Mouse (Mus musculus) gastrocnemius, adult 8-10 months (tissue): ENCODE data around the gene Rexo1. TPM values are rescaled to one million over a fixed set of nuclear protein-coding genes. Genes with fewer than 3 reads are reported as not detected.
"Not testable (repeated sequence)": the region's sequence is repeated elsewhere in the genome, so short reads cannot be mapped to it uniquely, and the experiment has no call there.

Experiments
- DNase-seq, 2 experiments: peaks; one replicate each; pipeline ENCODE4 v3.0.0; 2022; ENCODE audit warnings: low spot score in 2 of 2
- total RNA-seq, 4 experiments: library from RNA; stranded (reverse); gene quantifications; 2 replicates each; pipeline ENCODE4 v1.2.4; 2022

Gene Rexo1
- total RNA-seq = 10 to 100 TPM in 2 of 4 experiments, 1 to 10 TPM in 2; 8.5 to 11.1 (median 10.1) TPM

DNA sequence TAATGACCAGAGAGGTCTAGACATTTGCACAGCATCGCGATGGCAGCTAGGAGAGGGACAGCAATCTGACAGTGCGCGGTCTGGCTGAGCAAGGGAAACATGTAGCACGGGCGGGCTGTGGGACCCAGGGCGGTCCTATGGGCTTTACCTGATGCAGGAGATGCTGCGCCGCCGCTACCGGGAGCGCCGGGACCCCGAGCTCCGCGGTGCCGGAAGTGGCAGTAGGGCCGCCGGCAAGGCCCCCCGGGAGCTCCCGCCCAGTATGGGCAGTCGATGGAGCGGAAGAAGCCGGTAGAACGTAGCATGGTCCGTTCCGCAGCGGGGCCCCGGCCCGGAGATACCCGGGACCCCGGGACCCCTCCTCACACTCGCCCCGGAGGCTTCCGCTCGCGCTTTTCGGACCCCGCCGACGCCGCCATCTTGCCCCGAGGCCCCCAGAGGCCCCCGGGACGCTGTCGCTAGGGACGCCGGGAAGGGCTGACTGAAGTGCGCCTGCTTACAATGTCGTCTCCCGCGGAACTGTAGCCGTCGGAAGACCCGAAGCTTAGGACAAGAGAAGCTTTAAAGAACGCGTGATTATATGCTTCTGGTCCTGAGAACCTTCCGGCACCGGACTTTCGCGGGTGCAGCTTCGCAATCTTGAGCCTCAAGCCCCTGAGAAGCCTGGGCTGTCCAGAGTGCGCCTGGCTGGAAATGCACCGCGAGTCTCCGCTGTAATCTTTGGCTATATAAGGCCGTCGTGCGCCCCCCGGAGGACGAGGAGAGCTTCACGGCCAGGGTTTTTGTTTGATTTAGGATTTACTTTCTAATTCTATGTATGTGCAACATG is at the start of gene Rexo1:
Rexo1 (minus strand) TSS at position 445 of the 829 bp plus-strand sequence.
- DNase-seq = peak; percentile 89 to 90

DNA sequence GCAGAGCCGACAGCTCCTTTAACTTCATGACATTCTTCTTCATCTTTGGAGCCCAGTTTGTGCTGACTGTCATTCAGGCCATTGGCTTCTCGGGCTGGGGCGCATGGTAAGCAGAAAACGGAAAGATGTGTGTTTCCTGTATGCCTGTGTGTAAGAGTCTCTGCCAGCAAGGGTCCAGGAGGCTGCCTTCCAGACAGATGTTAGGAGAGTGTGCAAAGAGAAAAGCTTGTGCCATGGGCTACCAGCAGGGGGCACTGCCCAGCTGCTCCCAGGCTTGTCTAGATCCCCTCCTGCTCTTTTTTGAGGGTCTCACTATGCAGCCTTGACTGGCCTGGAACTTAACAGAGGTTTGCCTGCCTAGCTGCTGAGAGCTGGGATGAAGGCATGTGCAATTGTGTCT is 49.7 kb upstream of the Rexo1 start:
- DNase-seq = no peak

DNA sequence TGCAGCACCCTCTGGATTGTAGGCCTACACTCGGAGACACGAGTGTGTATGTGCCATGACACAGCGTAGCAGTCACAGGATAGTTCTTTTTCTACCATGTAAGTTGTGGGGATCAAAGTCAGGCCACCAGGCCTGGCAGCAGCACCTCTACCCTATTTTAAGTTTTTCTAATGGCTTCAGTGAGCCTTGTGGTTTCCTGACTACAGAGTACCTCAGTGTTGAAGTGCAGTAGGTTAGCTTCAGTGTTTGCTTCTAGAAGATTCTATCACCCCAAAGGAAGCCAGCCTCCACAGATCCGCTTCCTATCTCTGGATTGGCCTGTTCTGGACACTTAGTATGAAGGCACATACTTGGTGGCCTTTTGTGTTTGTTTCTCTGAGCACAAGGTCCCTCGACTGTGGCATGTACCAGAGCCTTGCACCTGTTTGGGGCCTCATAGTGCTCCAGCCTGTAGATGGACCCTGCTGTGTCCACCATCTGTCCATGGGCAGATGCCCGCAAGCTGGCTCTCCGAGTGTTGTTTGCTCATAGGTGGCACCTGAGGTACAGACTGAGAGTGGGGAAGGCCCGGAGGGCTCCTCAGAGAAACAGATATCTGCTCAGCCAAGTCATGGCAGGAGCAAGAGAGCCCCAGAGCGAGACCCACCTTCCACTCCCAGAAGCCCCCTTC is 48.9 kb upstream of the Rexo1 start:
- no peak for DNase-seq

DNA sequence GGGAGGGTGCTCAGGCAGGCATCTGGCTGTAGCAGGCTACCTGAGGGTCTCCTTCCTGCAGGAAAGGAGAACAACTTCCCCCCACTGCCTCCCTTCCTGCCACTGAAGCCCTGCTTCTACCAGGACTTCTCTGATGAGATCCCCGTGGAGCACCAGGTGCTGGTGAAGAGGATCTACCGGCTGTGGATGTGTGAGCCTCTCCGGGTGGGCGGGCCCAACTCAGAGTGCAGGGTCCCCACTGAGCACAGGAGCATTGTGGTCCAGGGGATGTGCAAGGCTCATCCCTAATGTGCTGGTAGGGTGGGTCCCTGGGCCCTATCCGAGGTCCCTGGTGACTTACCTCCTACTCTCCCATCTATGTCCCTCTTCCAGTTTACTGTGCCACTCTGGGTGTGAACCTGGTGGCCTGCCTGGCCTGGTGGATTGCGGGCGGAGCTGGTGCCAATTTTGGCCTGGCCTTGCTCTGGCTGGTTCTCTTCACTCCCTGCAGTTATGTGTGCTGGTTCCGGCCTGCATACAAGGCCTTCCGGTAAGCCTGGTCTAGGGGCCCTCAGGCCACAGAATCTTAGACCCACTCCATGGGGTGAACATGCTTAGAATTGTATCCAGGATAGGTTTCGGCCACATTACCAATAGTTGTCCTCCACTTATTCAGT is 48.0 kb upstream of the Rexo1 start:
- DNase-seq = no peak

DNA sequence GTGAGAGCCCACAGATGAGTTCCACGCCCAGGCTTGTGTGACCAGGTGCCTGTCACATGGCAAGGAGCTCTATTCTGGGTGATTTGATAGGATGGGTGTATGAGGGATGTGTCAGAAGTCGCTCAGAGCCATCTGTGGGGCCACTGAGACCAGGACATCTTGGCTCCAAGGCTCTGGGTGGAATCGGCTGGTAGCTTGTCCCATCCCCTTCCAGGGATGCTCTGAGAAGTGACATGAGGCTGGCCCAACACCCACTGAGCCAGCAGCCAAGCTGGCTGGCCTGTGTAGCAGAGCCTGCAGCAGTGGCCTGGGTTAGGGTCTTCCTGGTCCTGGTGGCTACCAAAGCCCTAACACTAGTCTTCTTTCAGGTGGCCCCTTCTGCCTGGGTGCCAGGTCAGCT is 47.1 kb upstream of the Rexo1 start:
- DNase-seq = no peak

DNA sequence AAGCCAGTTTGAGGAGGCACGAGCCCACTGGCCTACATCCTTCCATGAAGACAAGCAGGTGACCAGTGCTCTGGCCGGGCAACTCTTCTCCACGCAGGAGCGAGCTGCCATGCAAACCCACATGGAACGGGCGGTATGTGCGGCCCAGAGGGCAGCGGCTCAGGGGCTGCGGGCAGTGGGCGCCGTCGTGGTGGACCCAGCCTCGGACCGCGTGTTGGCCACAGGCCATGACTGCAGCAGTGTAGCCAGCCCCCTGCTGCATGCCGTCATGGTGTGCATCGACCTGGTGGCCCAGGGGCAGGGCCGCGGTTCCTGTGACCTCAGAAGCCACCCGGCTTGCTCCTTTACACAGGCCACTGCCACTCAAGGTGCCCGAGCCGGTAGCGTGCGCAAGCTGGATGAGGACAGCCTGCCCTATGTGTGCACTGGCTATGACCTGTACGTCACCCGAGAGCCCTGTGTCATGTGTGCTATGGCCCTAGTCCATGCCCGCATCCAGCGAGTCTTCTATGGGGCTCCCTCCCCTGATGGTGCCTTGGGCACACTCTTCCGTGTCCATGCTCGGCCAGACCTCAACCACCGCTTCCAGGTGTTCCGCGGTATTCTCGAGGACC is 45.5 kb upstream of the Rexo1 start:
- DNase-seq = no peak

DNA sequence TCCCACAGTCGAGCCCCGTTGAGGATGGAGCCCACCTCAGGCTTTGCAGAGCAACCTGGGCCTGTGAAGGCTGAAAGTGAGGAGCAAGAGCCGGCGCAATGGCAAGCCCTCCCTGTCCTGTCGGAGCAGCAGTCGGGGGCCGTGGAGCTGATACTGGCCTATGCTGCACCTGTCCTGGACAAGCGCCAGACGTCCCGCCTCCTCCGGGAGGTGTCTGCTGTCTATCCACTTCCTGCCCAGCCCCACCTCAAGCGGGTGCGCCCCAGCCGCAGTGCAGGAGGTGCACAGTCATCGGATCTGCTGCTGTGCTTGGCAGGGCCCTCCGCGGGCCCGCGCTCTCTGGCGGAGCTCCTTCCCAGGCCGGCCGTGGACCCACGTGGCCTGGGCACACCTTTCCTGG is 44.9 kb upstream of the Rexo1 start:
- no peak for DNase-seq

DNA sequence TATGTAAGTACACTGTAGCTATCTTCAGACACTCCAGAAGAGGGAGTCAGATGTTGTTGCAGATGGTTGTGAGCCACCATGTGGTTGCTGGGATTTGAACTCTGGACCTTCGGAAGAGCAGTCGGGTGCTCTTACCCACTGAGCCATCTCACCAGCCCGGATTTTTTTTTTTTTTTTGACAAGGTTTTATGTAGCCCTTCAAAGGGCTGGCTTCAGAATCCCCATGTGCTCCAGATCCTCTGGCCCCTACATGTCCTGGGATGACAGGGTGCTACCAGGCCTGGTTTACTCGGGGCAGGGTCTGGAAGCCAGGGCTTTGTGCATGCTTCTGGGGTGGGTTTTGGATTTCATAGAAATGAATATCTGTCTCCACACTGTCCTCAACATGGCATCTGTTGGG is 44.4 kb upstream of the Rexo1 start, which contains the start of gene Gm49322:
Gm49322 (plus strand) TSS at position 301 of the 400 bp plus-strand sequence.
- DNase-seq = not testable (repeated sequence)

DNA sequence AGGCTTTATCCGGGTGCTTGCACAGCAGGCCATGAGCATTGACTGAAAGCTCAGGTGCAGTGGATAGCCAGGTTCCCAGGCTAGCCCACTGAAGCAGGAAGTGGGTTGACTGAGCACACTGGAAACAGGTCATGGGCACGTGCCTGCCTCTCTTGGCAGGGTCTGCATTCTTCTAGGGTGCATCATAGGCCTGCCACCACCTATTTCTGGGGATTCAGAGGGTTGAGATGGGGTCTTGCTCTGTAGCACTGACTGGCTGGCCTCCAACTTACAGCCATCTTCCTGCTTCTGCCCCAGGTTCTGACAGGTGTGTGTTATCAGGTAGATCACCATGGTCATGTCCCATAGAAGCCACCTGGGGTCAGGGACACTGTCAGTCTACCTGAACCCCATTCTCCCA is 43.6 kb upstream of the Rexo1 start:
- no peak for DNase-seq

DNA sequence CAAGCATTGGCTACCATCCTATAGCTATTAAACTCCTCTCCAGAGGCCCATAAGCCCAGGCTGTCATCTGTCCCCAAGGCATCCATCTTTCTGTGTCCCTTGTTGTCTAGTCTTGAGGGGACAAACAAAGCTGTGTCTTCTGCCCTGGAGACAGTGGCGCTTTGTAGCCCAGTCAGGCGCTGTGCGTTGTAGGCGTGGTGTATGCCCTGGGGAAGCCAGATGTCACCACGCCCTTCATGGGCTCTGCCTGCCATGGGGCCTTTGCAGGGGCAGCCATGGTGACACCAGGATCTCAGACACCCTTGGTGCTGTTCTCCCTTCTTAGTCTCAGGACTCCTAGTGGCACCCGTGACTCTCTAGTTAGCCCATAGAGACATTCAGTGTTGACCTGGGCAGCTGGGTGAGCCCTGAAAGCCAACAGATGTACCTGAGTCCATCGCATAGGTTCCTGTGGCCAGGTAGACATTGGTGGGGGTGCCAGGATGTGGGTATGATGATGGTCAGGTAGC is 42.7 kb upstream of the Rexo1 start:
- DNase-seq = no peak

DNA sequence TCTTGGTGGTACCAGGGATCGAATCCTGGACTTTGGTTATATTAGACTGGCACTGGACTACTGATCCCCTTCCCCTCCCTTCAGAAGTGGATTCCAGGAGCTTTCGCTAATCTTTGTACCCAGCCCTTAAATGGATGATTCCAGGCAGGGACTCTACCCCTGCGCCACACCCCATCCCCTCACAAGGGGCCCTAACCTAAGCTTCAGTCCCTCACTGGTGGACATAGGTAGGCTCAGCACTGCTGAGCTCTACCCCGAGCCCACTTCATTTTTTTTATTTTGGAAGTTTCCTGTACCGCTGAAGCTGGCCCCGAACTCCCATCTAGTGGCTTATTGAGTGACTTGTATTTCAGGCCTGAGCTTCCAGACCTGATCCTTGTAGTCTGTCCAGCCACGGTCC is 42.0 kb upstream of the Rexo1 start:
- DNase-seq = no peak

DNA sequence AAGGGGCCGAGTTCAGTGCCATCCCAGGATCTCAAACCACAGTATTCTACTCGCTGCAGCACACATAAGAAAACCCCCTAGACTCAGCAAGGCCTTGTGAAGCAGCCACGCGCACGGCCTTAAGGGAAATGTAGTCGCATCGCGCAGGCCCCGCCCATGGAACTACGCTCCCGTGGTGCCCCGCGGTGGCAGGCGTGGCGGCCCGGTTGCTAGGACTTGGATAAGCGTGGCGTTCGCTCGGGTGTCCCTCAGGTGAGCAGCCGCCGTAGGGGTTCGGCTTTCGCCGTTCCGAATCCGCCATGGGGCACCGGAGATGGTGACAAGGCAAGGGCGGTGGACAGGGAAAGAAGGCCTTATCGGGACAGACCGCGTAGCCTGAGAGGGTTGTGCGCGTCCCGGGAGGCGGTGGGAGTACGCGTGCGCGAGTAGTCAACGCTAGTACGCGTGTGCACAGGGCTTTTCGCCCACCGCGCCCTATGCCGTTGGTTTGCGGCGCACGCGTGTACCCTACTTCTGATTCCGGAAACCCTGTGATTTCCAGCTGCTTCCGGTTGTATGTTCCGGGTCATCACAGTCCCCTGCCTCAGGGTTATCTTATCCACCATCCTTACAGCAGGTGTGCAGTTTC is 41.5 kb upstream of the Rexo1 start, which contains the start of the genes Scamp4 and Adat3:
Scamp4 (plus strand) TSS at position 175 of the 628 bp plus-strand sequence.
Adat3 (plus strand) TSS at position 183 of the 628 bp plus-strand sequence.
- peak; percentile 91 to 93 for DNase-seq

DNA sequence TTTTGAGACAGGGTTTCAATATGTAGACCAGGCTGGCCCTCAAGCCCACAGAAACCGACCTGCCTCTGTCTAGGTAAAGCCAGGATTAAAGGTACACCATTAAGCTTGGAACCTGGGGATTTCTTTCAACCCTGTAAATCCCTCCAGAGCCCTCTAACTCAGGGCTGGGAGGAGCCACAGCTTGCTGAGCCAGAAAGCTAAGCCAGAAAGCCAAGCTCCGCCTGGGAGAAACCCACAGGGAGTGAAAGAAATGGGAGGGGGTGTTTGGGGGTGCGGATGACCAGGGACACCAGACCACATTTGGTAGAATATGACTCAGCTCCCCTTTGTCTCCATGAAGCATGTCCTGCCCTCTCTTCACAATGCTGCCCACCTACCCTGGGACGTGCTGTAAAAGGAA is 35.0 kb upstream of the Rexo1 start:
- DNase-seq = no peak

DNA sequence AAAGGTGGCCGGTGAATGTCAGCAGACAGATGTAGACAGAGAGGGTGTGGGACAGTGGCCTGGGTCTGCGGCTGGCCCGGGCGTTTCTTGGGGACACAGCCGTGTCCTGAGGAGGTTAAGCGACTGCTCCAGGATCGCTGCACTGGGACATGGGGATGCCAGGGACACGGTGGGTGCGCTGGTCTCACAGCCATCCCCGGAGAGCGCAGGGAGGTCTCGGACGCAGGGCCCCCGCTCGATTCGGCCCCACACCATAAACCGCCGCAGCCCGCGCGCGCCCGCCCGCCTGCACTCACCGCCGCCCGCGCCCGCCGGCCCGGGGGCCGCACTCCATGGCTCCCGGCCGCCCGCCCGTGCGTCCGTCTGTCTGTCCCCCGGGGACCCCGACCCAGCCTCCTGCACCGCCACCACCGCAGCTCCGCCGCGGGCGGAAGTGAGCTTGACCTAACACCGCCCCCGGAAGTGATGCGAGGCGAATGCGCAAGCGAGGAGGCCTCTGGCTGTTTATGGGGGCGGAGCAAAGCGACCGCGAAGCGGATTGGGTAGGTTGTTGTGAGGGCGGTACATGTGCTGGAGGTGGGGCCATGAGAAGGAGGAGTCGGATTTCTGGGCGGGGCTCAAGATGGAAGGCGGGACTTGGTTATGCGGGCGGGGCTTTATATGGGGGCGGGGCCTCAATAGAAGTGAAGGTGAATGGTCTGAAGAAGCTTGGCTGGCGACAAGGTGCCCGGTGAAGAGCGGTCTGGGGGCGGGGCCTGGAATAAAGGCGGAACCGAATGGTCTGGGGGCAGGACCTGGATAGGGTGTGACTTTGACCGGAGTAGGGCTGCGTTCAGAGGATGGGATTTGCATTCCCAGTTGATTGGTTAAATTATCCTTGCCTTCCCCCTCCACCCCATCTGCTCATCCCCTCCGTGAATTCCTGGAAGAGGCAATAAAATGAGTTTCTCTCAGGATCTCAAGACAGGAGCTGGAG is 28.8 kb upstream of the Rexo1 start, which contains the start of gene Abhd17a:
Abhd17a (minus strand) TSS at position 463 of the 976 bp plus-strand sequence.
- peak; percentile 86 to 92 for DNase-seq

DNA sequence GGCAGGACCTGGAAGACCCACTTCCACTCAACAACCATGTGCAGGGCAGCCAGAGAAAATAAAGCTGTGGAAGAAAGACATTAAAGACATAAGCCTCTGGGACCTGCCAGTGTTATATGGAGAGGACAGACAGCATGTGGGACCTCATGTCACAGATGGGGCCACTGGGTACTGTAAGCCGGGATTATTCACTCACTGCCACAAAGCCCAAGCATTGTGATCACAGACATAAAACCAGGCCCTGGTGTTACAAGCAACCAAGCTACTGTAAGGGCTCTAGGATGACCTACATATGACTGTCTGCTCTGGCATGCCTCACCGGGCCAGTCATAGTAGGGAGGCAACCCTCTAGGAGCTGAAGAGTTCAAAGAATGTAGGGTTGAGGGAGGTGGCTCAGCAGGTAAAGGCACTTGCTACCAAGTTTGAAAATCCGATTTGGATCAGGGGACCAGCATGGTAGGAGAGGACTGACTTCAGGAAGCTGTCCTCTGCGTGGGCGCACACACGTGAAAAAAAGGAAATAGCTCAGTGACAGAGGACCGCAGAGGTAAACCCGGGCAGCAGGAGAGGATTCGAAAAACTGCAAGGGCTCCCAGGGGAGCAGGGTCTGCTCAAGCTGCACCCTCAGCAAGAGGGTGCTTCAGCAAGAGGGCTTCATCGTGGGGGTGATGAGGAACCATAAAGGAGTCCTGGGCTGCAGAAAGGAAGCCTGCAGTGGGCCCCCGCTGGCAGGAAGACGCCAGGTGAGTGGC is 27.9 kb upstream of the Rexo1 start:
- no peak for DNase-seq

DNA sequence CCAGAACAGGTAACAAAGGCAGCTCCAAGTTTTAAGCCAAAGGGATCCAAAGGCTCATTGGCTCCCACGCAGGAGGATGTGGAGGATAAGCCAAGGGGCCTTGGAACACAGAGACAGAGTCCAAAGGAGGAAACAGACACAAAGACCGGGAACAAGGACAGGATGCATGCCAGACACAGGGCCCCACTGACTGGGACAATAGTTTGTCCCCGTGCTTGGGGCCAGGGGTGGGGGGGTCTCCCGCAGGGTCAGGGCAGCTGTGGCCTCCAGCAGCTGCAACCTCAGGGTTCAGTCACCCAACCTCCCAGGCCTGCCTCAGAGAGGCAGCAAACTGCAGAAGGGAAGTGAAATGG is 25.9 kb upstream of the Rexo1 start:
- DNase-seq = no peak

DNA sequence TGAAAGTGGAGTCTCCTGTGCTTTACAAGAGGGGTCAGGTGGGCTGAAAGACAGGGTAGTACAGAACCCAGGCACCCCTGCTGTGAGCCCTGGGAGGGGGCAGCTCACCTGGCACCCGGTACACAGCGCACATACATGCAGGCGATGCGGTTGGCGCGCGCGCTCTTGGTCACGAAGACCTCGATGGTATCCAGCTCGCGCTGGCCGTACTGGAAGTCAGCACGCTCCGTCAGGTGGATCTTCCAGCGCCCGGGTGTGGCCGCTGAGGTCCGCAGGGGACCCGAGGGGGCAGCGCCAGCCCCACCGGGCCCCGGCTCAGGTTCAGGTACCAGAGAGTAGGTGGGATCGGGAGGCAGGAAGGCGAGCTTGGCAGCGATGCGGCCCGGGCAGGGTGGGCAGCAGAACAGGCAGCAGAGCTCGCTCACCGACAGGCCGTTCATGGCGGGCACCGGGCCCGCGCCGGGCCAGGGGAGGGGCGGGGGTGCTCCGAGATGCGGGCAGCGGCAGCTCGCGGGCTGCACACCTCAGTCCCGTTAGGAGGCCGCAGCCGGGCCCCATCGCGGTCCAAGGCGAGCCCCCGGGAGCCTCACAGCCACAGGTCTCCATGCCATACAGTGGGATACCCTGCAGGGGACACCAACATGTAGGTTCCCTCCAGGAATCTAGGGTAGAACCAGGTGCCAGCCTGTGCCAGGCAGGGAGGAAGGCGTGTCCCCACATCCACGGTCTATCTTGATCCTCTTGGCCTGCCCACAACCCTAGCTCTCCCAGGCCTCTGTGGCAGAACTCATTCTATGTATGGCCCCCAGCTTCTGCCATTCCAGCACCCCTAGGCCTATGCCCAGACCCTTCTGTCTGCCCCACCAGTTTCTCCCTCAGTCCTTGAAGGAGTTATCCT is 25.3 kb upstream of the Rexo1 start:
- DNase-seq = no peak

DNA sequence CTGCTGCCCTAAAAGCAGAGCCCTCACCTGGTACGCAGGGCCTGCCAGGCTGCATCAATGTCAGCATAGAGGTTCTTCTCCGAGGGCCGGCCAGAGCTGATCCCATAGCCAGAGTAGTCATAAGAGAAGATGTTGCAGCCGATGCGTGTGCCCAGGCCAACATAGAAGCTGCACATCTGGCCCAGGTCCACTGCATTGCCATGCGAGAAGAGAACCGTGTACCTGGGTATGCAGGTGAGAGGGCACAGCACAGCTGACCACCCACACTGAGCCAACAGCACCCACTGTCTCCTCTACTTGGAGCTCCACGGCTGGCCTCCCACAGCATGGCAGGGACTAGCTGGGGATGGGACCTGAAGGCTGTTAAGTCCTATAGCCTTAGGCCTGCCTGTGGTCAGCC is 24.2 kb upstream of the Rexo1 start:
- DNase-seq = no peak
